Mouse (Mus musculus): Measurements from ENCODE around the gene Ago4. TPM values are rescaled to one million over a fixed set of nuclear protein-coding genes. Genes with fewer than 3 reads are reported as not detected.

The Ago4 gene
- total and polyA plus RNA-seq, 2 experiments, result 0.82 to 2.2 TPM

DNA sequence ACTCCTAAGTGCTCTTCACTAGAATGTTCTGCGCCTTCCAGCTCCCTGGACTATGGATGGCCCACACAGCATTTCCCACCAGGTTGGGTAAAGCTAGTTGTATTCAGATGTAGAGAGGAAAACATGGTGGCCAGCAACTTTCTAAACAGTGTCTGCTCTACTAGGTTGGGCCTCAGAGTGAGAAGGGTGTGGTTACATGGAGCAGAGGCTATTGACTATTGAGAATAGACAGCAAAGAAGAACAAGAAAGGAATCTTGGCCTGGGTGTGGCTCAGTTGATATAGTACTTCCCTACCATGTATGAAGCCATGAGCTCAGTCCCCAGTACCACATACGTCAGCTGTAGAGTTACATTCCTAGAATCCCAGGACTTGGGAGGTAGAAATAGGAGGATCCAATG lies 24.2 kb downstream of the Ago4 start:
- no peak for DNase-seq (ENCODE audit: extremely low read depth, low read depth, low spot score)
- H3K9ac ChIP-seq (ENCODE audit: low read depth, low read length), result no peak overlapping the region
- WGBS, result 94% methylated on average over 2 of the region's 2 CpGs
- no peak overlapping the region for H3K4me3 ChIP-seq (ENCODE audit: insufficient read depth, low read depth, low read length)
- H3K27ac ChIP-seq (replicated peaks; ENCODE audit: insufficient read depth, low read depth, low read length), result no peak overlapping the region
- TF ChIP-seq POLR2A (IDR thresholded peaks at IDR 0.05; ENCODE audit: extremely low read depth, insufficient read depth, low read length) (no peak), CTCF (IDR thresholded peaks at IDR 0.05; ENCODE audit: low read depth, low read length) (no peak)
- H3K27me3 ChIP-seq (ENCODE audit: control insufficient read depth, insufficient read depth, low read length), result no peaks in the 10 kb centered on the region
- no peaks in the 10 kb centered on the region for H3K4me1 ChIP-seq (ENCODE audit: control insufficient read depth, insufficient read depth, low read length)
- peaks cover 18% of the 10 kb centered on the region for H3K36me3 ChIP-seq (ENCODE audit: control insufficient read depth, insufficient read depth, low read length)
- H3K79me2 ChIP-seq (ENCODE audit: control insufficient read depth, insufficient read depth, low read length), result no peaks in the 10 kb centered on the region

DNA sequence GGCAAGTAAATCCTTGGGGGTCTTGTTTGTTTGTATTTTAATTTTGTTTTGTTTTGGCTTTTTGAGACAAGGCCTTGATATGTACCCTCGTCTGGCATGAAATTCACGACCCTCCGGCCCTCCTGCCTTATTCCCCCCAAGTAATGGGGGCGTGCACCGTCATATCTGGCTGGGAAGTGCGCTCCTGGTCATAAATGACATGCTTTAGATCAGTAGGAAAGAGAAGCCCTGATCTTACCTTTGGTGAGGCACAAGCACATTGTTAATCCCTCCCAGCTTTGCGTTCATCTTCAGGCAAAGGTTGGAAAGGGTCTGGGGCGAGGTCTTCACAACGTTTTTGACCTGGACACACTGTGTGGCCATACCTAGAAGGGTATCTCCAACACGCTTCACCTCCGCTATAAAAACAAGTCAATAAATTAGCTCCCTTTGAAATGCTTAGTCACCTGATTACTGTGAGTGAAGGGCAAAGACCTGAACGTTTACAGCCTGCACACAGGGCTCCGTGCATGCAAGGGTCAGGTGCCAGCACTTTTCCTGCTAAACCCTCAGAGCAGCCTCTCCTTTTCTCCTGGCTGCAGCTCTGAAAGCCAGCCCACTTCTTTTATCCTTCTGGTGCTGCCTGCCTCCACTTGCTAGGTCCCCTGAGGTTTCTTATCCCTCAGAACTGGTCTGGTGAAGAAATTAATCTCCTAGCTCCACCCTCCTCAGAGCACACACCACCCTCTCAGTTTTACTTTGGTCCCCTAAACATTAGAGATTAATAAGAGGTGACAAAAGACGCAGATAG lies 25.0 kb downstream of the Ago4 start:
- no peak overlapping the region for H3K27ac ChIP-seq (replicated peaks; ENCODE audit: insufficient read depth, low read depth, low read length)
- H3K9ac ChIP-seq (ENCODE audit: low read depth, low read length), result no peak overlapping the region
- no peaks in the 10 kb centered on the region for H3K4me1 ChIP-seq (ENCODE audit: control insufficient read depth, insufficient read depth, low read length)
- no peak overlapping the region for H3K4me3 ChIP-seq (ENCODE audit: insufficient read depth, low read depth, low read length)
- TF ChIP-seq CTCF (IDR thresholded peaks at IDR 0.05; ENCODE audit: low read depth, low read length), result no peak
- no peak for TF ChIP-seq POLR2A (IDR thresholded peaks at IDR 0.05; ENCODE audit: extremely low read depth, insufficient read depth, low read length)
- no peaks in the 10 kb centered on the region for H3K79me2 ChIP-seq (ENCODE audit: control insufficient read depth, insufficient read depth, low read length)
- H3K36me3 ChIP-seq (ENCODE audit: control insufficient read depth, insufficient read depth, low read length), result peaks cover 18% of the 10 kb centered on the region
- no peaks in the 10 kb centered on the region for H3K27me3 ChIP-seq (ENCODE audit: control insufficient read depth, insufficient read depth, low read length)
- WGBS, result 84% methylated on average over 14 of the region's 14 CpGs
- no peak for DNase-seq (ENCODE audit: extremely low read depth, low read depth, low spot score)

DNA sequence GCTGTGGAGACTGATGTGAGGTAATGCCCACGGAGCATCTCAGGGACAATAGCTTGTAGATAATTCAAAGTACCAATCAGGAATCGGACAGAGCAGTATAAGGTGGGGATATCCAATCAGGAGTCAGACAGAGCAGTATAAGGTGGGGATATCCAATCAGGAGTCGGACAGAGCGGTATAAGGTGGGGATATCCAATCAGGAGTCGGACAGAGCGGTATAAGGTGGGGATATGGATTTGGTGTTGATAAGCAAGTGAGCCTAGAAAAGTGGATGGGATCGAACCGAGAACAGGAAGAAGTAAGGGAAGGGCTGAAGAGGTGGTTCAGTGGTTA lies 30.3 kb downstream of the Ago4 start:
- WGBS, result 89% methylated on average over 8 of the region's 8 CpGs
- TF ChIP-seq CTCF (IDR thresholded peaks at IDR 0.05; ENCODE audit: low read depth, low read length), result no peak
- no peak for TF ChIP-seq POLR2A (IDR thresholded peaks at IDR 0.05; ENCODE audit: extremely low read depth, insufficient read depth, low read length)
- H3K4me3 ChIP-seq (ENCODE audit: insufficient read depth, low read depth, low read length), result no peak overlapping the region
- H3K27ac ChIP-seq (replicated peaks; ENCODE audit: insufficient read depth, low read depth, low read length), result no peak overlapping the region
- no peaks in the 10 kb centered on the region for H3K27me3 ChIP-seq (ENCODE audit: control insufficient read depth, insufficient read depth, low read length)
- H3K9ac ChIP-seq (ENCODE audit: low read depth, low read length), result no peak overlapping the region
- no peak for DNase-seq (ENCODE audit: extremely low read depth, low read depth, low spot score)
- H3K79me2 ChIP-seq (ENCODE audit: control insufficient read depth, insufficient read depth, low read length), result no peaks in the 10 kb centered on the region
- H3K4me1 ChIP-seq (ENCODE audit: control insufficient read depth, insufficient read depth, low read length), result no peaks in the 10 kb centered on the region
- H3K36me3 ChIP-seq (ENCODE audit: control insufficient read depth, insufficient read depth, low read length), result peaks cover 15% of the 10 kb centered on the region

- WGBS, result 79% methylated on average over 6 of the region's 6 CpGs
- no peak for TF ChIP-seq POLR2A (IDR thresholded peaks at IDR 0.05; ENCODE audit: extremely low read depth, insufficient read depth, low read length)
- no peak for TF ChIP-seq CTCF (IDR thresholded peaks at IDR 0.05; ENCODE audit: low read depth, low read length)
Observed at GRCm38 (mm10) chr4:126502141-126502976, 30.9 kb downstream of the Ago4 start.

GRCm38 (mm10) chr4:126498601-126499000 lies 34.7 kb downstream of the Ago4 start:
- no peak for DNase-seq (ENCODE audit: extremely low read depth, low read depth, low spot score)
- no peaks in the 10 kb centered on the region for H3K27me3 ChIP-seq (ENCODE audit: control insufficient read depth, insufficient read depth, low read length)
- 77% methylated on average over 1 of the region's 1 CpGs for WGBS

More at GRCm38 (mm10) chr4:126502141-126502976, 30.9 kb downstream of the Ago4 start:
- Histone ChIP-seq H3K27me3 (ENCODE audit: control insufficient read depth, insufficient read depth, low read length) (no peaks in the 10 kb centered on the region), H3K4me3 (ENCODE audit: insufficient read depth, low read depth, low read length) (no peak overlapping the region), H3K9ac (ENCODE audit: low read depth, low read length) (no peak overlapping the region), H3K27ac (replicated peaks; ENCODE audit: insufficient read depth, low read depth, low read length) (no peak overlapping the region), H3K4me1 (ENCODE audit: control insufficient read depth, insufficient read depth, low read length) (no peaks in the 10 kb centered on the region), H3K36me3 (ENCODE audit: control insufficient read depth, insufficient read depth, low read length) (peaks cover 14% of the 10 kb centered on the region), H3K79me2 (ENCODE audit: control insufficient read depth, insufficient read depth, low read length) (no peaks in the 10 kb centered on the region)
- DNase-seq (ENCODE audit: extremely low read depth, low read depth, low spot score), result no peak

More at GRCm38 (mm10) chr4:126498601-126499000, 34.7 kb downstream of the Ago4 start:
- Histone ChIP-seq H3K27ac (replicated peaks; ENCODE audit: insufficient read depth, low read depth, low read length) (no peak overlapping the region), H3K4me3 (ENCODE audit: insufficient read depth, low read depth, low read length) (no peak overlapping the region), H3K79me2 (ENCODE audit: control insufficient read depth, insufficient read depth, low read length) (no peaks in the 10 kb centered on the region), H3K9ac (ENCODE audit: low read depth, low read length) (no peak overlapping the region), H3K36me3 (ENCODE audit: control insufficient read depth, insufficient read depth, low read length) (peaks cover 13% of the 10 kb centered on the region), H3K4me1 (ENCODE audit: control insufficient read depth, insufficient read depth, low read length) (no peaks in the 10 kb centered on the region)
- TF ChIP-seq POLR2A (IDR thresholded peaks at IDR 0.05; ENCODE audit: extremely low read depth, insufficient read depth, low read length) (no peak), CTCF (IDR thresholded peaks at IDR 0.05; ENCODE audit: low read depth, low read length) (no peak)
